Mouse (Mus musculus) bone marrow, adult 2 months (tissue): ENCODE measurements at regions not wholly inside any gene's neighbourhood (a gene's known extent, or its start where the extent isn't known, plus 50 kb on each side); places are given as distances from the start of the nearest gene placed in this dataset.

ENCODE experiments used
- CTCF ChIP-seq: fragments of 200-500 bp; IDR thresholded peaks from 2 replicates; pipeline ENCODE4 v1.5.1; 2011; ENCODE audit warnings: low read length, control low read depth; ENCODE audit not compliant: control insufficient read depth, insufficient read depth
- POLR2A ChIP-seq: fragments of 200-500 bp; IDR thresholded peaks from 2 replicates; pipeline ENCODE4 v1.6.1; 2011; ENCODE audit warnings: low read depth, mild to moderate bottlenecking, control low read depth, low read length, borderline replicate concordance; ENCODE audit not compliant: control insufficient read depth

- TF ChIP-seq CTCF (no peak), POLR2A (no peak)
Observed at GRCm38 (mm10) chr4:55812846-55813245, 280.6 kb upstream of the Klf4 start.
